Mouse (Mus musculus): ENCODE results near the gene Gm7358. TPM values are rescaled to one million over a fixed set of nuclear protein-coding genes. Genes with fewer than 3 reads are reported as not detected.
"Not testable (repeated sequence)": the region's sequence is repeated elsewhere in the genome, so short reads cannot be mapped to it uniquely, and the experiment has no call there.

Gene Gm7358
- polyA plus RNA-seq (2016; fragmentation: Nextera tagmentation; extraction: Ambion mirVana) = not detected in 2 replicates

DNA sequence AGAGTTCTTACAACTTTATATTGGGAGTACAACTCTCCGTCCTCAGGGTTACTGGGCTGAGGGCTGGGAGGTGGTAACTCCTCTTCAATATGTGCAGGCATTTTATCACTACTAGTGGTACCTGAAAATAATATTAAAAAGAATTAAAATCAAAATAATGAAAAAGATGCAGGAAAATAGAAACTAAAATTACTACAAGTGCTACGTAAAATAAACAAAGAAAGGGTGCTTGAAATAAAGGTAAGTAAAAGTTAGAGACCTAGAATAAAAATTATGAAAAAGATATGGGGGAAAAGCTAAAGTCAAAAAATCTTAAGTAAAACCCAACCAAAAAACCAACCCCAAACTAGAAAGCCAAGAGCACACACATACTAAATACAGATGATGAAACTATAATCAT lies at the start of gene Gm7358:
TSS of gene Gm7358 (minus strand) at position 101 of the 400 bp plus-strand sequence.
- not testable (repeated sequence) for H3K9ac ChIP-seq (replicated peaks); H3K4me2 ChIP-seq; H3K36me3 ChIP-seq; H3K27me3 ChIP-seq; ATAC-seq (ENCODE audit: insufficient number of reproducible peaks, insufficient read depth, low FRiP score, low TSS enrichment, low read depth); H3K4me3 ChIP-seq (replicated peaks); H3K9me3 ChIP-seq; H3K27ac ChIP-seq; H3K4me1 ChIP-seq (replicated peaks)
- WGBS = no CpG with 5 or more reads among the region's 2 CpGs

DNA sequence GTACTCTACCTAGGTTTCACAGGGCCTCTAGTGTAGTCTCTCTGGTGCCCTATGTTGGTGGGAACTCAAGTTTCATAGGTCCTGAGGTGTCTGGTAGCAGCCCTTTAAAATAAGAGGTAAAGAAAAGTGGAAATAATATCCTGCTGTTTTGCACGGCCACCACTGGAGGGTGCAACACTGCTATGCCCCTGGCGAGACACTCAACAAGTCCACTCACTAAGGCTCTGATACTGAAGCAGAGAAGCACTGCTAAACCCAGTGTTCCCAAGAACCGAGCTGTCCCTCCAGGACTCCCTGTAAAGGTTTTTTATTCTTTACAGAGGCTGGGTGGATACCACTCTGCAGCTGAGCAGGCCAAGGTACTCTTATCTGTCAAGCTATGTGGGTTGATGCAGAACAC lies 43.7 kb upstream of the Gm7358 start:
- H3K36me3 ChIP-seq; H3K4me3 ChIP-seq (replicated peaks); H3K9me3 ChIP-seq; H3K4me2 ChIP-seq; H3K27ac ChIP-seq; H3K4me1 ChIP-seq (replicated peaks); ATAC-seq (ENCODE audit: insufficient number of reproducible peaks, insufficient read depth, low FRiP score, low TSS enrichment, low read depth); H3K9ac ChIP-seq (replicated peaks); H3K27me3 ChIP-seq: not testable (repeated sequence)
- whole genome bisulfite sequencing = 26% methylated on average over 3 of the region's 3 CpGs

DNA sequence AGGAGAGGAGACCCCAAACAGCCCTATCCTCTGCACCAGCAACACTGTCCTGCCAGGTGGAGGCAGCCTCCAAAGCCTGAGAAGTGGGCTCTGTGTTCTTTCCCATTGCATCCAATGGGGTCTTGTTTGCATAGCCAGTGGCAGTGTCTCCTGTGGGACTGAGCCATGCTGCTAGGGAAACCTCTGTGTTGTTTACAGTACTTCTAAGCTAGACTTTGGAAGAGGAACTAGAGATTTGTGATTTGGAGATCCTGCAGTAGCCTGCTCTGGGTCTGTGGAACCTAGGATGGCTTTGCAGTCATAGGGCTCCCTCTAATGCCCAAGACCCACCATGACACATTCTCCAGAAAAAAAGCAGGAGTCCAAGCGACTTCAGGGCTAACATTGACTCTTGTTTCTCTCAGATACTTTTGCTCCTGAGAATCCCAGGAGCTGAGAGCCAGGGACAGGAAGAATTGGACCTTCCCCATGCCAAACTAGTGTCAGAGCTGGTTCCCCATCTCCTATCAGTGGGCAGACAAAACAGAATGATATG lies 42.2 kb upstream of the Gm7358 start:
- WGBS = 13% methylated on average over 1 of the region's 1 CpGs
- not testable (repeated sequence) for H3K4me2 ChIP-seq; H3K9ac ChIP-seq (replicated peaks); H3K4me3 ChIP-seq (replicated peaks); H3K9me3 ChIP-seq; H3K4me1 ChIP-seq (replicated peaks); H3K27ac ChIP-seq; H3K36me3 ChIP-seq; H3K27me3 ChIP-seq; ATAC-seq (ENCODE audit: insufficient number of reproducible peaks, insufficient read depth, low FRiP score, low TSS enrichment, low read depth)

DNA sequence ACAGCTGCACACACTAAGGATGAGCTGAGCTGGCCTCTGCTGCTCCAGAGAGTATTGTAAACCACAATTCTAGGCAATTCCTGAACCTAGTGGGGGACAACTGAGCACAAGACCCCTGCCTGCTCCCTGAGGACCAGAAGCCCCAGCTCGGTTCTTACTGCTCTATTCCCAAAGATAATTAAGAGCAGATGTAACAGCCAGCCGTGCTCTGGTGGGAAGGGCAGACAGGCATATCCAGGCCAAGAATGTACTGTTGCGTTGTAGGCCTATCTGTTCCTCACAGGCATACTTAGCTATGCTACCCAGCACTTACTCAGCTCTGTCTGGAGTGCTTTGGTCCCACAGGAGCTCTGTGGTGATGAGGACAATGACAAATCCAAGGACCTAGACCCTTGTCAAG lies 40.6 kb upstream of the Gm7358 start:
- 9% methylated on average over 3 of the region's 3 CpGs for WGBS
- not testable (repeated sequence) for H3K9ac ChIP-seq (replicated peaks); H3K4me3 ChIP-seq (replicated peaks); H3K9me3 ChIP-seq; H3K4me1 ChIP-seq (replicated peaks); H3K27me3 ChIP-seq; H3K27ac ChIP-seq; ATAC-seq (ENCODE audit: insufficient number of reproducible peaks, insufficient read depth, low FRiP score, low TSS enrichment, low read depth); H3K36me3 ChIP-seq; H3K4me2 ChIP-seq

DNA sequence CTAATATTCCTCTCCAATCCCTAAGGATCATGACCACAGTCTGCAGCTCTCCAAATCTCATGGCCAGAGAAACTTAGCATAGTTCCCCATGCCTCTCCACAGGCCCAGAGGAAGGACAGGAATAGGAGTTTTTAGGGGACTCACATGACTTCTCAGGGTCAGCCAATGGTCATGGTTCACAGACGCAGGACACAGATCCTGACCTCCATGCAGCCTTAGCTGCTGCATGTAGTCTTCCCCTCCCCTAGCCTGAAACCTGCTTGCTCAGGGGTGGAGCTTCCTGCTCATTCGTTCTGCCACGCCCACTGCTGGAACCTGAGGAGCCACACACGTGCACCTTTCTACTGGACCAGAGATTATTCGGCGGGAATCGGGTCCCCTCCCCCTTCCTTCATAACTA lies 34.8 kb upstream of the Gm7358 start:
- H3K27me3 ChIP-seq; H3K36me3 ChIP-seq; H3K4me2 ChIP-seq; H3K9ac ChIP-seq (replicated peaks); H3K4me3 ChIP-seq (replicated peaks); H3K4me1 ChIP-seq (replicated peaks); ATAC-seq (ENCODE audit: insufficient number of reproducible peaks, insufficient read depth, low FRiP score, low TSS enrichment, low read depth); H3K9me3 ChIP-seq; H3K27ac ChIP-seq: not testable (repeated sequence)
- WGBS = 28% methylated on average over 4 of the region's 7 CpGs

DNA sequence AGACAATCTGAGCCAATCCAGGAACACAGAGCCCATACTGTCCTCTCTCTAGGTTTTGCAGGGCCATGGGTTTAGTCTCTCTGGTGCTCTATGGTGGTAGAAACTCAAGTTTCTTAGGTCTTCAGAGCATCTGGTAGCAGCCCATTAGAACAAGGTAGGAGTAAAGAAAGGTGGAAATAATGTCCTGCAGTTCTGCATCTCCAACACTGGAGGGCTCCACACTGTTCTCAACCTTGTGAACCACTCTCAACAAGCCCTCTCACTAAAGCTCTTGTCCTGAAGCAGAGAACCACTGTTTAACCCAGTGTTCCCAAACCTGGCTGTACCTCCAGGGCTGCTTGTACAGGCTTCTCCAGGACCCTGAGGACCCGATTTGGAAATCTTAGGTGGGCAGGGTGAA lies 27.3 kb upstream of the Gm7358 start:
- ATAC-seq (ENCODE audit: insufficient number of reproducible peaks, insufficient read depth, low FRiP score, low TSS enrichment, low read depth) = not testable (repeated sequence)

DNA sequence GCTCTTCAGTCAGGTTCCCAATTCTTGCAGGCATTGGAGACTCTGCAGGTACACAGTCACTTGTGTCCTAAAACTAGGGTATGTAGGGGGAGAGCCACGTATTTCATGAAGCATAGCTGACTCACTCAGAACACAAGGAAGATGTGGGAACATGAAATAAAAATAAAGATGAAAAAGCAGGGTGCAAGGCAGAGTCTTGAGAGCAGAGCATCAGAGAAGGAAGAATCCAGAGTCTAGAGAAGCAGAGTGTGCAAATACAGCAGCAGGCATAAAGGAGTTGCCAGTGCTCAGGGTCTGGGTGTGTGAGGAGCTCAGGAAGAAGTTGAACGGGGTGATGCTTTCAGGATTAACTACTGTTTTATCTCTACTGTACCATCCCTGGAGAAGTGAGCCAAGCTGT lies 17.5 kb downstream of the Gm7358 start:
- WGBS = 73% methylated on average over 1 of the region's 2 CpGs
- not testable (repeated sequence) for H3K4me3 ChIP-seq (replicated peaks); ATAC-seq (ENCODE audit: insufficient number of reproducible peaks, insufficient read depth, low FRiP score, low TSS enrichment, low read depth)

More for the DNA sequence above, 27.3 kb upstream of the Gm7358 start:
- H3K4me1 ChIP-seq (replicated peaks); H3K4me3 ChIP-seq (replicated peaks); H3K9ac ChIP-seq (replicated peaks); H3K4me2 ChIP-seq; H3K27ac ChIP-seq; H3K27me3 ChIP-seq; H3K9me3 ChIP-seq; H3K36me3 ChIP-seq: not testable (repeated sequence)
- WGBS = 0% methylated on average over 1 of the region's 1 CpGs

DNA sequence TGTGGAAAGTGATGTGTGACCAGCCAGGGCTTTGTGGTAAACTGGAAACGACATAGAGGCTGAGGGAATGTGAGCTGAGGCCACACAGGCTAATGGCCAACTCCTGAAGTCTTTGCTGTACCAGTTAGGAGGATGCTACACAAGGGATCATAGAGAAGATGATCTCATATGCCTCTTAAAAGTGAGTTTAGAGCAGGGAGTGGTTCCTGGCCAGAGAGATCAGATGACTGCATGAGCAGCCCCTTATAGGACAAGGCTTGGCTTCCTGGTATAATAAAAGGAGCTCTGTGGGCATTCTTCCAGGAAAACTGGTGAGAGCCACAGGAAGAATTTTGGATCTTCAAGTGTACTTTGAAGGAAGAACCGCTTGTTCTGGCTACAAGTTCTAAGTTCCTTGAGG lies 22.3 kb downstream of the Gm7358 start:
- not testable (repeated sequence) for H3K27ac ChIP-seq; H3K36me3 ChIP-seq; H3K9ac ChIP-seq (replicated peaks); H3K4me3 ChIP-seq (replicated peaks); H3K27me3 ChIP-seq; H3K9me3 ChIP-seq; H3K4me1 ChIP-seq (replicated peaks); ATAC-seq (ENCODE audit: insufficient number of reproducible peaks, insufficient read depth, low FRiP score, low TSS enrichment, low read depth); H3K4me2 ChIP-seq
- WGBS = 51% methylated on average over 1 of the region's 2 CpGs

More for the DNA sequence above, 17.5 kb downstream of the Gm7358 start:
- not testable (repeated sequence) for H3K4me2 ChIP-seq; H3K4me1 ChIP-seq (replicated peaks); H3K27me3 ChIP-seq; H3K9ac ChIP-seq (replicated peaks); H3K27ac ChIP-seq; H3K36me3 ChIP-seq; H3K9me3 ChIP-seq

DNA sequence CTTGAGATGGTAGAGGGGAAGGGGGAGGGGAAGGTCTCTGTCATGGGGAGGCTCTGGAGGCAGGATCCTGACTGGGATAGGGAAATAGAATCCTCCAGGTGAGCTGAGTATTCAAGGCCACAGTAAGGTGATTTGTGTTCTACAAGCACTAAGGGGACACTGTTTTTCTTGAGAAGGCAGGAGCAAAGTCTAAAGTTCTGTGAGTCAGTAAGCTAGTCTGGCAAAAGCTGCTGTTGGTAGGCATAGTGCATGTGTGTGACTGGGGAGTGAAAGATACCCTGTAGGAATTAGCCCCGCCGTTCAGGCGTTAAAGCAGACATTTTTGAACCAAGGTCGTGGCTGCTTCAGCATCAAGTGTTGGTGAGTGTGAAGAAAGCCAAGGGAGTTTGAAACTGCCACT lies 23.2 kb downstream of the Gm7358 start:
- H3K4me2 ChIP-seq; H3K4me1 ChIP-seq (replicated peaks); H3K27ac ChIP-seq; H3K4me3 ChIP-seq (replicated peaks); H3K9me3 ChIP-seq; H3K9ac ChIP-seq (replicated peaks); H3K36me3 ChIP-seq; ATAC-seq (ENCODE audit: insufficient number of reproducible peaks, insufficient read depth, low FRiP score, low TSS enrichment, low read depth); H3K27me3 ChIP-seq: not testable (repeated sequence)
- 84% methylated on average over 4 of the region's 4 CpGs for WGBS

Other genes starting within 250 kb of the Gm7358 start
- not detected in 2 replicates for gene Gm7168, start 111.2 kb downstream of the Gm7358 start, polyA plus RNA-seq (2016; fragmentation: Nextera tagmentation; extraction: Ambion mirVana)
- gene Gm7356, start 55.8 kb downstream of the Gm7358 start, polyA plus RNA-seq (2016; fragmentation: Nextera tagmentation; extraction: Ambion mirVana) = not detected in 2 replicates
- 0.92 and 1.1 TPM in 2 replicates for gene Dact2, start 144.8 kb upstream of the Gm7358 start, polyA plus RNA-seq (2016; fragmentation: Nextera tagmentation; extraction: Ambion mirVana)
- 75.9 and 87.3 TPM in 2 replicates for gene Smoc2, start 220.0 kb upstream of the Gm7358 start, polyA plus RNA-seq (2016; fragmentation: Nextera tagmentation; extraction: Ambion mirVana)

All from limb, embryonic 12.5 days (tissue).